Mouse (Mus musculus): ENCODE data around the gene Gpr83.

Gpr83 gene

DNA sequence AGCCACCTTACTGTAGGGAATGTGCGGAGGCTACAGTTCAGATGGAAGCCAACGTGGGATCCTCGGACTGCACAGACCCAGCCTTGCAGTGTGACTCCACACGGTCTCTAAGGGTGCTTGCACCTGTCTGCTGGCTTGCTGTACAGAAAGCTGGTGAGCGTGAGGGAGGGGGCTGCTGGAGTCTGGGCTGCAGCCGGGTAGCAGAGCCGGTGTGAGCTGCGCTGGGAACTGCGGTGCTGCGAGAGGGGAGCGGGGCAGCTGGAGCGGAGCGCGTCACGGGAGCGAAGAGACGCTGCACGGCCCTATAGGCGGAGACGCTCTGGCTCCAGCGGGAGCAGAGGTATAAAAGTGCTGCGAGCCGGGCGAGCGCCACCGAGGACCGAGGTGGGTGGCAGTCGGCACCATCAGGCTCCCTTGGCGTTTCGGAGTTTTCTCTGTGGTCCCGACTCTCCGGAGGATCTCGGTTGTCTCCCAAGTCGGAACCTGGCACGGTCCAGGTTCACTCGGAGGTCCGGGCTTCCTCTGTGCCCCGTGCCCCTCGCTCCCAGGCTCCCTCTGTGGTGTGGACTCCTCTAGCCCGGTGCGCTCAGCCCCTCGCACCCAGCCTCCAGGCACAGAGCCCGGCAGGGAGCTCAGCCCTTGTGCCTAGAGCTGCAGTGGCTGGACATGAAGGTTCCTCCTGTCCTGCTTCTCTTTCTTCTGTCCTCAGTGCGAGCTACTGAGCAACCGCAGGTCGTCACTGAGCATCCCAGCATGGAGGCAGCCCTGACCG lies at the start of gene Gpr83:
Gpr83 (plus strand) TSS at position 343 of the 772 bp plus-strand sequence.
- peak; percentile 77 for DNase-seq

DNA sequence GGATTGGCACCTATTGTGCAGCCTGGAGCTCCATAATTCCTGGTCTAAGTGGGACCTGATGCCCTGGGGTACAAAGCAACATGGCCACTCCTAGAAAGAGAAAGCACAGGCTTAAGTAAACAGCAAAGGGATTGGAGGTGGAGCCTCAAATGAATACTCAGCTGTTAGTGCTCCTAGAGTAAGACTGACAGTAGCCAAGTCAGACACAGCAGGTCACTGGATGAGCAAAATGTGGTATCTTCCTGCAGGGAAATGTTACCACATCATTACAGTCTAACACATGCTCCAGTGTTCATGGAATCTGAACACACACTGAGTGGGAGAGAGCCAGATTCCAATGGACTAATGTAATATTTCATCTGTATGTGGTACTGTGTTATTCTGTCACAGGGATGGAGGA lies 38.6 kb upstream of the Gpr83 start:
- no peak for DNase-seq

DNA sequence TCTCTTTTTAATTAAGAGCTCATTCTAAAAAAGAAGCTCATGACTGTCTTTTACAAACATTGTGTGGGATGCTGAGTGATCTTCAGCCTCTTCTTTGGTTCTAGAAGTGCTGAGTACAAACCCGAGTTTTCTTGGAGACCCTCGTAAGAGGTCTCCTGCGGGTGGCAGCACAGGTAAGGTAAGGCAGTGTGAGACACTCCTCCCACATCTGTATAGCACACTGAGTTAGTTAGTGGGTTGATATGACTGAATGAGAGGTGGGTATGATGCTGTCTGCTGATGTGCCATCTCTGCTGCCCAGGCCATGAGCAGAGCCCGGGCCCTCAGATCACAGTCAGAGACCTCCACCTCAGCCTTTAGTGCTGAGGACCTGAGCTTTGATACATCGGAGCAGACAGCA lies 35.2 kb upstream of the Gpr83 start:
- peak; percentile 15 for DNase-seq

DNA sequence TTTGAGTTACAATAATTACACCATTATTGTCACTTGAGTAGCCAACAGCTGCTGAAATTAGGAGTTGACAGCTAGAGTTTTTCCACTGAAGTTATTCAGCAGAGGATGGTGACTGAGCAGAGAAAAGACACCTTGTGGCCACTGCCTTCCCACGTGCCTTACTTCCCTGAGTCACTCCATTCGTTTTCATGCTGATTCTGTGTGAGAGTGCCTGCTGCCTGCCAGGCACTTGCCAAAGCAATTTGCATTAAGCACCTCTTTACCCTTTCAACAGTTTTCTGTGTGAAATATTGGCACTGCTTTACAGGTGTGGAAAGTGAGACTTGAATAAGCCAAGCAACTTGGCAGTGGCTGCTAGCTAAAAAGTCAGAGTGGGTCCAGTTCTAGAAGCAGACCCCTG lies 32.1 kb upstream of the Gpr83 start:
- DNase-seq, result no peak

DNA sequence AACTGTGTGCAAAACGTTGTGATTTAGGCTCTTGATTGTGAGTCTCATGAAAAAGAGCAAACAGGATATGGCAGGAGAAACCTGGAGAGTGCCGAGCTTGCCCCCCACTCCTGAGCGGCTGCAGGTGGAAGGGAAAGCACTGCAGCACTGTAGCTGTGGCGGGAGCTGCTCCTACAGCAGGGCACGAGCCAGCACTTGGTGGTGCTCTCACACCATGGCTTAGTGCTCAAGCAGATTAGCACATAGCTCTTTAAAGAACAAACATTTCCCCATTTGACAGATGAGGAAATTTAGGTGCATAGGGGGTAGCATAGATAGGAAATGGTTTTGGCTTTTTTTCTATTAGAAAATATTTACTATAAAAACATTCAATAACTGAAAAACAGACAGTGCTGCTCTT lies 28.0 kb upstream of the Gpr83 start:
- DNase-seq, result no peak

DNA sequence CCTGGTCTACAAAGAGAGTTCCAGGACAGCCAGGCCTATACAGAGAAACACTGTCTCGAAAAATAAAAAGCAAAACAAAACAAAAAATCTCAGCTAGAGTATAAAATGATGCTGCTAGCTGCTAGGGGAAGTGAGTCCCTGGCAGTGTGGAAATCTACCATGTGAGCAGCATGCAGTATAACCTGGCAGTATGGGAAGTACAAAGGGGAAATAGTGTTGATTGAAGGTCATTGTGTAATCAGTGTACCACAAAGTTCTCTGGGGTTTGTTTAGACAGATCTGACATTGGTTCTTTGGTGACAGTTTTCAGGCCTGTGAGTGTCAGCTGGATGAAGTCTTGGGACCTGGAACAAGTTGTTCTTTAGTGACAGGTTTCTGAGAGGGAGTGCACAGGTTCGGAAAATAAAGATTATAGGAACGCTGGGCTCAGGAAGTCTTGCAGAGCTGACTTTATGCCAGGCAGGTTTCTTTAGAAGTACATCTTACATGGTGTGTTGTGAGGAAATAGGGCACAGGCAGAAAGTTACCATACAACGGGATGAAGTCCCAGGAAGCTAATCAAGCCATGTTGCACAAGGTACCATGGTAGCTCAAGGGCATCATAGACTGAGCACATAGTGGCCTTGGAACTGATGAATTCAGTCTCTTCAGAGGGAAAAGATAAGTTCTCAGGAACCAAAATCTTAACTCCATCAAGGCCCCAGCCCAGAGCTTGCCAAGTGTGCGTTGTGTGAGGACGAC lies 24.5 kb upstream of the Gpr83 start:
- DNase-seq, result no peak

DNA sequence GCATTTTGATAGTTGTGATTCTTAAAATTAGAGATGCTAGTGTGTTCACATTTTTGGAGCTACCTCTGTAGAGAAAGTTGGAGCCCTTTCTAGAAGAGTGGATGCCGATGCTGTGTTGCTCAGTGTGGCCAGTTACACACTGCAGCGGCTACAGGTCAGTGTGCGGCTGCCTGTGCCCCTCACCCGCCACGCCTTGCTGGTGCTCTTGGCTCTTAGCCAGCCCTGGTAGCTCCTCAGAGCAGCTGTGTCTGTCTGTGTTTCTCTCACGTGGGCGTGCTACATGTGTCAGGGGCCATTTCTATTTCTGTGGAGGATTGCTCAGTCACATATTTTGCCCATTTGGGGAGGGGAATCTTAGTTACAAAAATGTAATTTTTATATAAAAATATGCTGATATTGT lies 20.5 kb upstream of the Gpr83 start:
- DNase-seq, result no peak

DNA sequence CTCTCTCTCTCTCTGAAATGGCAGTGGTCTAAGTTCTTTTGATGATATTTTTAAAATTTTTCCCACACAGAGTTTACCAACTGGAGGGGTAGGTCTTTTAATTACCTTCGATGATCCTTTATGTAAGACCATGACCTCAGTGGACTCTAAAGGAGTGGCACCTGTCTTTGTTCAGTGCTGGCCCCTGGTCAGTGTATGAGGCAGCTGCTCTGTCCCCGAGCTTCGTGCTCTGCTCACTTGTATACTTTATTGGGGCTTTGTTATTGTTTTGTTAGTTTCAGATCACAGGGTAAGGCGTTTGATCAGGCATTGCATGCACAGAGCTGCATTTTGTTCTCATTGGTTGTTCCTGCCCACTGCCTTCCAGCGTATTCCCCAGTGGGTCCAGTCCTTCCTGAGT lies 20.0 kb upstream of the Gpr83 start:
- no peak for DNase-seq

DNA sequence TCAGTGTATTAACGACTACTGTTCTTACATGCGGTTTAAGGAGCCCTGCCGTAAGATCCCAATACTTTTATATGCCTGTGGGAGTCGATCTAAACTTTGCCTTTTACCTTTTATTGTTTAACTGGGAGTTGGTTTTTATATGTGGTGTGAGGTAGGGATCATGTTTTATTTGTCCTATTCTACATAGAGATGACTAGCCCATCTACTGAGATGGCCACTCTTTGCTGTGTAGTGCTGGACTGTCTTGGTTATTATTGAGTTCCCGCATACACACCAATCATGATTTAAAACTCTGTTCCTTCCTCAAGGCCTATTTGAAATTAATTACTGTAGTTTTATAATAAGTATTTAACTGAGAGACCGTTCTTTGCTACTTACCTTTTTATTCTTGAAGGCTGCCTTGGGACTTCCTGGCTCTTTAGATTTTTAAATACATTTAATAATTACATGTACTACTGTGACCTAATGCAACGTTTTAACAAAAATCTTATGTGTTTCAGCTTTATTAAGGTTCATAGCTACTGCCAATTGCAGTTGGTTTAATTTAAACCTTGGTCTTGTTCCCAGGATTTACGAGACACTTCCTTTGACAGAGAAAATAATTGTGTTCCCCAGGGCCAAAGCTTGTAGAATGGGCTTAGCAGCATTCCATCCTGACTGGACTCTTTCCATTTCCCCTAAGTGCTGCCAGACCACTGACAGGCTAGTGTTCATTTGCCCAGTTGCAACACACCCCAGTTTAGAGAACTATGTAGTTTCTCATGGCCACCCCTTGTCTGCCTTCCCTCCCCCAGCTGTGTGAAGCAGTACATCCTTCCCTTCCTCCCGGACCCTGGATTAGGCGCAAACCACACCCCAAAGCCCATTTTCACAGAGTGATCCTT lies 17.9 kb upstream of the Gpr83 start:
- no peak for DNase-seq

DNA sequence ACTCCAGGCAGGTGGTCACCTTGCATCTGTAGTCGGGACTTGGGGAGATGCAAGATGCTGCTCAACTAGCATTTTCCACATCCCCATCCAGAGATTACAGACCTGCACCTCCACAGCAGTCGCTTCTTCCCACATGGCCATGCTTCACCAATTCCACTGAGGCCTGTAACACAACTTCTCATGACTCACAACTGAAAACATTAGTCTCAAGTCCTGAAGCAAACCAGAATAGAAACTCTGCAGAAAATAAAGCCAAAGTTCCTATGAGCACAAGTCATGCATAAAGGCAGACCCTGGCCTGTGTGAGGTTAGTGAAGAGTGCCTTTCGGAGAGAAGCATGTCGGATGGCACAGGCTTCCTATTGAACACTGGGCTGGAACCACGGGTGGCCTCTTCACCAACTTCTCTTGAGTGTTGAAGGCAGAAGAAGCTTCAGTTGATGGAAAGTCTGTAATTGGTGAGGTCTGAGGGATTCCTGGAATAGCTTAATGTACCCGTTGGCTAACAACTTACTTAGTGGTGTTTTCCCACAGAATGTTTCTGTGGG lies 16.6 kb upstream of the Gpr83 start:
- no peak for DNase-seq

DNA sequence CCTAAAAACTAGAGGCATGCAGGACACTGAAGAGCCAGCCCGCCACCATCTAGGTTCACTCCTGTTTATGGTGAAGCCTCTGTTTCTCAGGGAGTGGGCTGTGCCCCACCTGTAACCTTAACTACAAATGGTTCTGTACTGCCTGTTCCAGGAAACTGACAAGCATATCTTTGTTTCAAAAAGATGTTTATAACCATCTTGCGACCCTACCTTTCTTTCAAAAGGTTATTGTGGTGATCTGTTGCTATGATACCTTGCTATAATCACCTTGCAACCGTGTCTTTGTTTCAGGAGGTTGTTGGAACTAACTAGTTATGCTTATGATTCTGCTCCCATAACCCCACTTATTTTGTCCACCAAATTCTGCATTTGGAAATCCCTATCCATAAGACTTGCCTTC lies 16.1 kb upstream of the Gpr83 start:
- no peak for DNase-seq

DNA sequence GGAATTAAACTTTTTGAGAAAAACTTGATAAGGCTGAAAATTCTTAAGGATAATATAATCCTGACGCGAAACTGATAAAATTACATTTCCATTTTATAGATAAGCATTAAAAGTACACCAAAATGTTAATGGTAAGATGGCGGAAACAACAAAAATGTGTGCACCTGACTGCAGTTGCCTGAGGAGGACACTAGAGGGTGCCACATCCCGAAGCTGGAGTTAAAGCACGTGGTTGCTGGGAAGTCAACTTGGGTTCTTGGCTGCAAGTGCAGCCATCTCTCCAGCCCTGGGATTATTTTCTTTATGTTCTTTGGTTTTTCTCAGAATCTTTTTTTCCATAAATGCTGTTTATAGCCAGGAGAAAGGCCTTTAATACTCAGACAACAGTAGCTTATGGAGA lies 13.6 kb upstream of the Gpr83 start:
- DNase-seq, result peak; percentile 43

DNA sequence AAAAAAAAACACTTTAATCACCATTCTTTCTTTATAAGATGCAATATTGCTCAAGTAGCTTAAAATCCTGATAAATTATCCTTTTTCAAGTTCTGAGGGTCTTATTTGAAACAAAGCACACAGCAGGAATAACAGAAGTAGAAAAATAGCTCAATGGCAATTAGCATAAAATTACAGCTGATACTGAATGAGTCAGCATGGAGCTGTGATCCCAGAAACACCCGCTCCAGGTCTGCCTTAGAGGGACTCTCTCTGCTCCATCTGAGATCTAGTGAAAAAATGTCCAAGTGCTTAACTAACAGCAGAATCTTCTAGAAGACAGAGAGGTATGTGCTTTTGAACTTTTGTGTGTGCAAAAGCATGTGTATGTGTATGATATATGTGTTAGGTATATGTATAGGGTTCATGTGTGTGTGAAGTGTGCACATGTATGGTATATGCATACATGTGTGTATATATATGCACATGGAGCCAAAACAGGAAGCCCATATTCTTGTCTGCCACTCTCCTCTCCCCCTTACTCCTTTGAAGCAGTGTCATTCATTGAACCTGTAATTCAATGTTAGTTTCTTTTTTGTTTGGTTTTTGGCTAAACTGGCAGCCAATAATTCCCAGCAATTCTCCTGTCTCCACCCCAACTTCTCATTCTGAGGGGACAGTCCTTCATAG lies 11.6 kb upstream of the Gpr83 start:
- no peak for DNase-seq

DNA sequence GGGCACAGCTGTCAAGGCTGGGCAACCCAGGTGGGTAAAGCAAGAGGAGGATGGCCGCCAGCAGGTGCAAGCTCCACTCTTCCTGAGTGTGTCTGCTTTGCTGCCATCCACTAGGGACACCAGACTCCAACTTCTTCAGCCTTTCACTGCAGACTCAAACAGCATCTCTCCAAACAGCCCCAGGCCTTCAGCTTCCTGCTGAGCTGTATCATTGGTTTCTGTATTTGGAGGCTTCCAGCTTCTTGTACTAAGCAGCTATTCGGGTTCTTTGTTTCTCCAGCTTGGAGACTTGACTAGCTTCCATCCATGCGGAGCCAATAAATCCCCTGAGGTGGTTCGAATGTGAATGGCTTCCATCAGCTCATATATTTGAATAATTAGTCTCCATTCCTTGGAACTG lies 5.4 kb upstream of the Gpr83 start:
- peak; percentile 40 for DNase-seq

DNA sequence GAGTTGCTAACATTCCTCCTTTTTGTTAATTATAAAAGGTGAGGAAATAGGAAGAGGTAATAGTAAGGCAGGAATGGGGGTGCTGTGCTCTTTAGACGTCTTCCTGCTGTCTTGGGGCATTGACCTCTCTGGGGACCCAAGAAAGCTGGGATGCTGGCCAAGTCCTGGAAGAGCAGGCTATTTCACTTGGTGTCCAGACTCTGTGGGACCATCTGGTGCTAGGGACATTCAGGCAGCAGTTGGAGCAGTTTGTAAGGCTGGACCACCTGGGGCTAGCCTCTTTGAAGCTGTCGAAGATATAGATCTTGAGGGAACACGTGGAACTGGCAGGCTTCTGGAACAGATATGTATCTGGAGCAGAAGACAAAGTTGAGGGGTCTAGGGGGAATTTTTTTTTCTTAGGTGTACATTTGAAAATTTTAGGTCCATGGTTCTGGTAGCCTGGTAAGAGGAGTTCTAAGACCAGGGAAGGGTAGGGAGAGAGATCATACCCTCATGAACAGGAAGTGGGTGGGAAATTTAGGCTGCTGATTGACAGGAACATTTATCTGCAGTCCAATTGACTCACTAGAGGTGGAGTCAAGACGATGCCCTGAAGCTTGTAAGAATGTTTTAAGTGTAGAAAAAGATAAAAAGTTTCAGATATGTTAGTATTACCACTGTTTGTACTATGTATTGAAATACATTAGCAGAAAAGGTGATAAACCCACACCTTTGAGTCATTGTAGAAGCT lies 2.9 kb upstream of the Gpr83 start:
- DNase-seq, result no peak

DNA sequence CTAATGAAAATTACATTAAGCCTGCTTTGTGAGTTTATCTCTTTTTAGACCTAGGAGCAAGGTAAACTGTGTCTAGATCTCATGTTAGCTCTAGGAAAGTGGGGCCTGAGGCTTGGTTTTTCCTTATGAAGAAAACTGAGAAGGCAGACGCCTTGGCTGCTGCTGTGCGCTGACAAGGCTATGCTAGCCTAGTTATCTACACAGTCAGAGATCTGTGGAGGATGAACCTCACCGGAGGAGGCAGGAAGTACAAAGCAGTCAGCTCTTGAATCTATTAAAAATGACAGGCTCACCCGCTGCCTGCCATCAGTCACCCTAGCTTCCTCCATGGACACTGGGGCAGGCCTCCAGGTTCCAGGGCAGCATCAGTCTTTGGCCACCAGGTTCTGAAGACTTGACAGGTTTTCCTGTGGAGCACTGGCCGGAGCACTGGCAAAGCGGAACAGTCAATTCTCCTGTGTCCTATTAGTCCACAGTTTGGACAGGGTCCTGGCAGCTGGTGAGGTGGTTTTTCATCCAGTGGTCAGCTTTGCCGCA lies 1.8 kb upstream of the Gpr83 start:
- no peak for DNase-seq

DNA sequence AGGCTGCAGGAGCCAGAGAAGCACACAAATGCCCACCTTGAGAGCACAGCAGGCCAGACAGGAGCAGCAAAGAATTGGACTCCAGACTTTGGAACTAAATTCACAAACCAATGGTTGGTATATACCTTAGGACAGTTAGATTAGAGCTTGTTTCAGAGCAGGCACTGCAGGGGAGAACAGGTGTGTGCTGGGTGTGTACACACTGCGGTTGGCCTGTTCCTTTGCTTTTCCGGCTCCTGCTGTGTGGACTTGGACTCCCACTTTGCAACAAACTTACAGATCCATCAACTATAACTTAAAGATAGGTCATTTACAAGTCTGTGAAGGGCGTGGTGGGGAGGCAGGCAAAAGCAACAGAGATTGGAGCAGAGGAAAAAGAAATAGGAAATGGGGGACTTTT lies 1.2 kb upstream of the Gpr83 start:
- no peak for DNase-seq

DNA sequence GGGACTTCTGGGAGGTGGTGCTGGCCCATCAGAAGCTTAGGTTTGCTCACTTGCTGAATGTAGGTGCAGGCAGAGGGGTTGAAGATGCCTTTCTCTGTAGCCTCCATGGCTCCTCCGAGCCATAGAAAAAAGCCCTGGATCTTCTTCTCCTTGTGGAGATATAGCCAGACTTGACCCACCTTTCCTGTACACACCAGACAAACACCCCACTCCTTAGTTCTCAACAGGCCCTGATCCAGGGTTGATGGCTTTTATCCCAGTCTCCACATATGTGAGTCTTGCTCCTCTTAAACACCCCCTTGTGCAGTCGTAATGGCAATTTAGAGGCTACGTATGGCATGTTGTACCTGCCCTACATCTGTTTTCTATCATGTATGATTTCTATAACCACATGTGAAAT lies 3.1 kb downstream of the Gpr83 start:
- DNase-seq, result no peak

DNA sequence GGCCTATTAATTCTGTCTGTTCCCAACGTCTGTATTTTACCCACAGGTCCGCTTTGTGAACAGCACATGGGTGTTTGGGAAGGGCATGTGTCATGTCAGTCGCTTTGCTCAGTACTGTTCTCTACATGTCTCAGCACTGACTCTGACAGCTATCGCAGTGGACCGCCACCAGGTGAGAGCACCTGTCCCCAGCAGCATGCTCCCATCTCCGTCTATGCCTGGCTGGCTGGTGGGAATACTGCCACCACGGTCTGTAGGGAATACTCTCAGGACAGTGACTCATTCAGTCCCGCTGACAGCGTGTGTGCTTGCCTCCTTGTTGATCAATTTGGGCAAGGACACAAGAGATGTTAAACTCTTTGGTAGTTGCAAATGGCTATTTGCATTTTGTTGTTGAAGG lies 4.7 kb downstream of the Gpr83 start:
- DNase-seq, result no peak

DNA sequence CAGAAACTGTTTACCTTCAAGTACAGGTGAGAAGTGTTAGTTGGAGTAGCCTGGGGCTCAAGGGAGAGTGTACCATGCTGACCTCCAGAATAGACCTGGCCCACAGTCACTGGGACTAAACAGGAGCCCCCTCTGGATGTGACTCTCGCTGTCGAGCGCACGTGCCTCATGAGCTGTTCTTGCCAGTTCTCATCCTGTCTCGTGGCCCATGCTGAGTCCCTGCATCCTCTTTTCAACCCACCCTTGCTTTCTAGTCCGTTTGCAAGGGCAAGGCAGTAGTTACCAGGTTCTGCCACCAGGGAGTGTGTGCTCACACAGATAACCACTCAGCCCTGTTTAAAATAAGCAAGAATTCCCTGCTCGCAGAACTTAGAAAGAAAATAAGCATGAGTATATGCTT lies 6.9 kb downstream of the Gpr83 start:
- peak; percentile 84 for DNase-seq

DNA sequence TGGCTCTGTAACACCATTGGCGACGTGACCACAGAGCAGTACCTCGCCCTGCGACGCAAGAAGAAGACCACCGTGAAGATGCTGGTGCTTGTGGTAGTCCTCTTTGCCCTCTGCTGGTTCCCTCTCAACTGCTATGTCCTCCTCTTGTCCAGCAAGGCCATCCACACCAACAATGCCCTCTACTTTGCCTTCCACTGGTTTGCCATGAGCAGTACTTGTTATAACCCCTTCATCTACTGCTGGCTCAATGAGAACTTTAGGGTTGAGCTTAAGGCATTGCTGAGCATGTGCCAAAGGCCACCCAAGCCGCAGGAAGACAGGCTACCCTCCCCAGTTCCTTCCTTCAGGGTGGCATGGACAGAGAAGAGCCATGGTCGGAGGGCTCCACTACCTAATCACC lies 8.3 kb downstream of the Gpr83 start:
- DNase-seq, result no peak

DNA sequence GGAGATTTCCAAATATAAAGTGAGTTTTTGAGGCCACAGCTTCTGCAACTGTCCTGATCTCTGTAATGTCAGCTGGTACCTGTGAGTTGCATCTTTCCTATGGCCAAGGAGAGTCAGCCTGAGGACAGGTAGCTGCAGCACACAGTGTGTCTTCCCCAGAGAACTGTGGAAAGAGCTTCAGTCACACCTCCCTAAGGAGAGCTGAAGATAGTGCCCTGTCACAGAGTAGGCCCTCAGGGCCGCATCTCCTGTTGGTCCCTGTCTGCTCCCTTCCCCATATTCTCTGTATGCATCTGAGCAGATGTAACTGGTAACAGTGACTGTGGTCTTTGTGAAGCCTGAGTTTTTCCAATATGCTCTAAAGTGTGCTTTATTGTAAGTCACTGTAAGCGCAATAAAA lies 10.4 kb downstream of the Gpr83 start:
- DNase-seq, result no peak
